Mouse (Mus musculus): ENCODE results near the gene Ebi3. TPM values are rescaled to one million over a fixed set of nuclear protein-coding genes. Genes with fewer than 3 reads are reported as not detected.

The Ebi3 gene
- total RNA-seq, 2 experiments from 2014 or later = 0.61 to 0.71 TPM

DNA sequence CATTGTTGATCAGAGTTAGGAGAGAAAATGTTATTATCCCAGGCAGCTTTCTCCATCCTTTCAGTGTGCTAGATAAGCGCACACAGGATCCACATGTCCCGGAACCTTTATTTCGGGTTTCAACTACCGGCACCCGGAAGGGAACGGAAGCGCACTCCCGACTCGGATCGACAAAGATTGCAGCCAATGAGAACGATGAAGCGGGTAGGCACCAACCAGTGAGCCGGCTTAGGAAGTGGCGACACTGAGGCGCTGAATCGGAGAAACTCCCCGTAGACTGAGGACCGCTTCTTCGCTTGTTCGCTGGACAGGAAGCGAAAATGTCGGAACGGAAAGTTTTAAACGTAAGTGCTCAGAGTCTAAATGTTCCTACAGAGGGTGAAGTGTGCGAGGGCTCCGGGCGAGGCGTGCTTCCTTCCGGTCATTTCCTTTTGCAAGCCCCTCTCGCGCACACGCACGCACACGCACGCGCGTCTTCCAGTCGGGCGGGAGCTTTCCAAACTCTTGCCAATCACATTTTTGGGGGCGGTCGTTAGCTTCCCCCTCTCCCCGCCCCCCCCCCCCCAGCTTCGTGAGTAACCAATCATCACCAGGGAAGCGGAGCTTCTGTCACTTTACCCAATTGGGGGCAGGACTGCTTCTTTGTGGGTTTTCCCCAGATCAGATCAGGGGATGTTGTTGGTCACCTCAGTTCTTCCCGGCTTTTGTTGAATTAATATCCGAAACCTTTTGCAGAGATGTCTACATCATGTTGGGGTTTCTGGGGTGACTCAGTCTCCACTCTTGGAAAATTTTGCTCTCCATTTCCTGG lies 6.7 kb downstream of the Ebi3 start, which contains the start of gene Yju2:
Gene Yju2 (plus strand): TSS at position 182 of the 811 bp plus-strand sequence.
- peak; percentile 95 for DNase-seq

DNA sequence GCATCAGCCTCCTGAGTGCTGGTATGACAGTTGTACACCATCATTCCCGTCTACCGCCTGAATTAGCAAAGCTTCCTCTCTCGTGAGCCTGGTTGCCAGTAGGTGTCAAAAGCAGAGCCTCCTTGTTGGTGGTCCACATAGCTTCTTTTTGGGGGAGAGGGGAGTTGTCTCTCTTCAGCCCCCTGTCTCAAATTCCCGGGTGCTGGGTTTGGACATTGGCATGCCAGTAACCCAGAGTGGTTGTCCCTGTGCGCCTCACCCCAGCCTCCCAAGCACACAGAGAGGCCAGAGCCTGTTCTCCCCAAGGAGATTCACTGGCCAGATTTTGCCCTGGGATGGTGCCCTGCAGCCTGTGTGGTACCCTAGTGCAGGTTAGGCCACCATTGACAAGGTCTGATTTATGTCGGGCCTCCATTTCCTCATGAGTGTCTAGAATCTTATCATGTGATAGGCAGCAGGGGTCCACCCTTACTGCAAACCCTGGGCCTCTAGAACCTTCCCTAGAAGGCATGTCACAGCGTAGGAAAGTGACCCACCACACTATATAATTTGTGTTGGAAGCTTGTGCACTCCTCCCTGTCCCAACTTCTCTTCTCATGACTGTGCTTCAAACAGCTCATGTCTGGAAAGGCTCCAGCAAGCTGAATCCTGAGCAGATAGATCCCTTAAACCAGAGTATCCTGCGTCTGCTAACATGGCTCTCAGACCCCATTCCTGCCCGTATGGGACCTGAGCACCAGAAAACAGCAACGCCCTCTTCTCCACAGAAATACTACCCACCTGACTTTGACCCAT lies 7.7 kb downstream of the Ebi3 start:
- no peak for DNase-seq

GRCm38 (mm10) chr17:55960791-55961190 lies 8.4 kb downstream of the Ebi3 start:
- no peak for DNase-seq

GRCm38 (mm10) chr17:55961631-55962030 lies 9.2 kb downstream of the Ebi3 start:
- no peak for DNase-seq

GRCm38 (mm10) chr17:55963171-55963570 lies 10.7 kb downstream of the Ebi3 start:
- no peak for DNase-seq

DNA sequence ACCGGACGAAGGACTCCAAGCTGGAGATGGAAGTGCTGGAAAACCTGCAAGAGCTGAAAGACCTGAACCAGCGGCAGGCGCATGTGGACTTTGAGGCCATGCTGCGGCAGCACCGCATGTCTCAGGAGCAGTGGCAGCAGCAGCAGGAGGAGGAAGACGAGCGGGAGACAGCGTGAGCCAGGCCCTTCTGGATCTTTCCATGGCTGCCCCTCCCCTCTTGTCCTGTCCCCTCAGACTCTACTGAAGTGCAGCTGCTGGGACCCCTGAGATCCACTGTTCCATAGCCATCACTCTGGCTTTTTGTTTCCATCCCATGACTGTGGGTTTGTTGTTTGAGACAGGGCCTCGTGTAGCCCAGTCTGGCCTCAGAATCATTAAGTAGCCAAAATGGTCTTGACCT lies 12.1 kb downstream of the Ebi3 start:
- no peak for DNase-seq

DNA sequence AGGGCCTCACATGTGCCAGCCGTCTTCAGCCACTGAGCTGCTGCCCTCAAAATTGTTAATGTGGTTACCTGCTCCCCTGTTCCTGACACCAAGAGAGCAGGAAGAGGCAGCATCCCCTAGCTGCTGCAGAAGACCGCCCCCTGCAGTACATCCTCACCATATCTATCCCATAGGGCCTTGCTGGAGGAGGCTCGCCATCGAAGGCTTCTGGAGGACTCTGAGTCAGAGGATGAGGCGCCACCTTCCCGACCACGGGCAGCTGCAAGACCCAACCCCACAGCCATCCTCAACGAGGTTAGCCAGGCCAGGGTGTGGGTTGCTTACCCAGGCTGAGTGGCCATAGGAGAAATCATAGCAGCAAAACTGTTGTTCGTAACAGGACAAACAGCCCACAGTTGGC lies 12.6 kb downstream of the Ebi3 start:
- no peak for DNase-seq

- DNase-seq = no peak
Measured at GRCm38 (mm10) chr17:55967186-55967585, 14.7 kb downstream of the Ebi3 start.

DNA sequence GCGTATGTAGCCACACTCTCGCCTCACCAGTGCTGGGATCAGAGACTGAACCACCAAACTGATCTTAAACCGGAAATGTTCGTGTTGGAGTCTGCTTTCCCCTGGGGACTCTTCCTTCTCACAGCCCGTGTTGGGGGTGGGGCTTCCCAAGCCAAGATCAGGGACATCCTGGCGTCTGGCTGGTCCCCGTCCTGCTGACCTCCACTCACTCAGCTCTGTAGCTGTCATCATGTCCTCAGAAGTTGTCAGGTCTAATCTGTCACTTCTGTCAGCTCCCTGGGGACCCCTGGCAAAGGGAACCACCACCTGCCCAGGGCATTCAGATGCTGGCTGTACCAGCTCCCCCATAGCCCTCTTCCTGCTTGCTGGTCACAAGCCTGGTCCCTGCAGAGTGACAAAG lies 15.8 kb downstream of the Ebi3 start:
- DNase-seq = peak; percentile 62

- DNase-seq = peak; percentile 36
Measured at GRCm38 (mm10) chr17:55969560-55969959, 17.1 kb downstream of the Ebi3 start.

DNA sequence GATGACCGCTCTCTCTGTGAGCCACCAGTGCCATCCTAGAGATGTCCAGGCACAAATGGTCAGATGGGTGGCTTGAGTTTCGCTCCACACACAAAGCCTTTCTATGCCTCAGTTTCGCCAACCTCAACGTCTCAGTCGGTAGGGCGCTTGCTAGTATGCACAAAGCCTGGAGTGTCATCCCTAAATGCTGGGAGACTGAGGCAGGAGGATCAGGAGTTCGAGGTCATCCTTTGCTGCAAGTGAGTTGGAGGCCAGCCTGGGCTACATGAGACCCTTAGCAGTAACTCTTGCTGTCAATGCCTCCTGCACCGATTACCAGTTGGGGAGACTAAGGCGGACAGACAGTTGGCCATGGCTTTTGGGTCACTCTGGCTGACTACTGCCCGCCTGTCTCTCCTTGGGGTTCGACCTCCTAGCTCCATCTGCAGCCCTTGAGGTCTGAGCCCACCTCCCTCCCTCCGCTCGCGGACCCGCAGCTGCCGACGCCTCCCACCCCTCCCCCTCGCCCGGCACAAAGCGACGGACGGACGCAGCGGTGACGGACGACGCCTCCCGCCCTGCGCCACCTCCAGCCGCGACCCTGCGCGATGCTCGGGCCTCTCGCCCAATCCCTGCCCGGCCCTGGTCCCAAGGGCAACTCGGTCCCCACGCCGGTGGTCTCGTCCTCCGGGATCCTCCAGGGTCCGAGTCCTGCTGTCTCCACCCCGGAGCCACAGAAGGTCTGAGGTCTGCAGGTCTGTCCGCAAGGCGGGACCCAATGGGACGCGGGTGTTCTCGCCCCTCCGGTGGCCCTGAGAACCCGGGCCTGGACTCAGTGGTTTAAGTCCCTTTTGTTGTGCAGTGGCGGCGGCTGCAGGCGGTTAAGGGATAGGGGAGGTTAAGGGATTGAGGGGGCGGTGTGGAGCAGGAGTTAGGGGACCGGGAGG lies 17.8 kb downstream of the Ebi3 start, which contains the start of gene Shd:
Gene Shd (plus strand): TSS at position 502 of the 926 bp plus-strand sequence.
- DNase-seq = peak; percentile 50

DNA sequence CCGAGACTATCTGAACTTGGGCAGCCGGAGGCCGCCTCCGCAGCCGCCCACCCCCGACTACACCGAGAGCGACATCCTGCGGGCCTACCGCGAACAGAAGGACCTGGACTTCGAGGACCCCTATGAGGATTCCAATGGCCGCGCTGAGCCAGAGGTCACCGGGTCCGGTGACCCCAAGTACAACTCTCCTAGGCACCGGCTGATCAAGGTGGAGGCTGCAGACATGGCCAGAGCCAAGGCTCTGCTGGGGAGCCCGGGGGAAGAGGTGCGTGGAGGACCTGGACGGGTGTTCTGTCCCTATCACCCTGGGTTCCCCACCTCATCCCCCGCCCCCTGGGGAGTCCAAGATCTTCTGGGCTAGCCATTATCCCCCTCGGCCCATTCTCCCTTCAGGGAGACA lies 19.0 kb downstream of the Ebi3 start:
- no peak for DNase-seq

DNA sequence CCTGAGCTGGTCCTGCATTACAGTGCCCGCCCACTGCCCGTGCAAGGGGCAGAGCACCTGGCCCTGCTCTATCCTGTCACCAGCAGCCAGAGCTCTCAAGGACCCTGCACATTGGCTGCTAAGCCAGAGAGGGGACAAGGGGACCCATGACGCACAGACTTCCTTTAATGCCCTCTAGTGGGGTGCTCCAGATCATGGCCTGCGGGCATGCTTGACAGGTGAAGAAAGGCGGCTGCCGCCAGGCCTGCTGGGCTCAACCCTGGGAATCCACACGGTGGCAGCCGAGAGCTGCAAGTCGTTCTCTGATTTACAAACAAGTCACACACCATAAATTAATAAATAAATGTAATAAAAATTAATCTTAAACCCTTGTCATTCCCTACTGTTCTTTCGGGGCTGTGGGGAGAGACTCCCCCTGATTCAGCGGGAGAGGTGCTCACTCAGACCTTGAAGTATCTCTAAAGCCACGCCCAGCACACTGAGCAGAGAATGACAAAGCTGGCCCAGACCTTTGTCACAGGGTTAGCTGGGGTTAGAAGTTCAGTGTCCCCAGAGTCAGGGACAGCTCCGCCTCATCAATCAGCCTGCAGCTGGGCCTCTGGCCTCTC lies 23.9 kb downstream of the Ebi3 start:
- peak; percentile 89 for DNase-seq

DNA sequence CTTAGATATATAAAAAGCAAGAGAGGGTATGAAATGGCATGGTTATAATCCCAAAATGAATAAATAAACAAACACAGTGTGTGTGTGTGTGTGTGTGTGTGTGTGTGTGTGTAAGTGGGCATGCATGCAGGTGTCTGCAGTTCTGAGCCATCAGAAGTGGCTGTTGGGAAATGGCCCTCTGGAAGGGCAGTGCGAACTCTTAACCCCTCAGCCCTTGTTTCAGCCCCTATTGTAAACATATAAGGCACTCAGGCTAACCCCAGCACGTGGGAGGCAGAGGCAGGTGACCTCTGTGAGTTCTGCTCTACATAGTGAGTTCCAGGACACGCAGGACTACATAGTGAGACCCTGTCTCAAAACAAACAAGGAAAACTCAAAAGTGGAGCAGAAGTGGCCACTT lies 24.9 kb downstream of the Ebi3 start:
- no peak for DNase-seq

DNA sequence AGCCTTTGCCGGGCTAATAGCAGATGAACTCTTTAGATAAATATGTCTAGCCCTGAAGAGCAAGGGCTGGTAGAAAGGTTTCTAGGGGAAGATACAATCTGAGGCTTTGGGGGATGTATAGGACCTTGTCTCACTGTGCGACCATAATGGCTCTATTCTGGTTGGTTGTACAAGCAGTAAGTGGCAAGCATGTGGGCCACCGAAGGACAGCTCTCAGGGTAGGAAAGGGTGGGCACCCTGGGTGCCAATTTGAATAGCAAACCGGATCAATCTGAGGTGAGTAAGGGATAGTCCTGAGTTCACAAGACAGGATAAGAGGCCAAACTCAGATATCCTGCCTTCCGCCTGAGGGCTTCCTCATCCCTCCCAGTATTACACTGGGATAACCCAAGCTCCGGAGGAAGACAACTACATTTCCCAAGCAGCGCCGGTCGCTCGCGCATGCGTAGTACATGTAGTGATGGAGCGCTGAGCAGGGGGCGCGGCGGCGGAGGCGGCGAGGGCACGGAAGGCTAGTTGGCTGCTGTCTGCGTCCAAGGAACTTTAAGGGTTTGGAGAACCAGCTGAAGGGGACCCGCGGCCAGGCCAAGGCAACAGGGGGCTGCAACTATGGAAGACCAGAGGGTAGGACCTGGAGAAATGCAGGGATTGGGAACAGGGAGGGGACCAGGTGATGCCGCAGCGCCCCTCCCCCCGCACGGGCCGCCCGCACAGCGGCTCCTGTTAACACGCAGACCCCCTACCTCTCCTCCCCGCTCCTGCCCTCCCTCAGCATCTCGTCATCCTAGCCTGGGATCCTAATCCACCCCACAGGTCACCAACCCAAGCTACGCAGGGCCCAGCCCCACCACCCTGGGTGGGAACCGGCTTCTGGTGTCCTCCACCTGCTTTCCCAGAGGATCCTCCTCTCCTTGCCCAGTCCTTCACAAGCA lies 33.9 kb downstream of the Ebi3 start, which contains the start of gene Fsd1:
Gene Fsd1 (plus strand): TSS at position 480 of the 932 bp plus-strand sequence.
- DNase-seq = peak; percentile 63

DNA sequence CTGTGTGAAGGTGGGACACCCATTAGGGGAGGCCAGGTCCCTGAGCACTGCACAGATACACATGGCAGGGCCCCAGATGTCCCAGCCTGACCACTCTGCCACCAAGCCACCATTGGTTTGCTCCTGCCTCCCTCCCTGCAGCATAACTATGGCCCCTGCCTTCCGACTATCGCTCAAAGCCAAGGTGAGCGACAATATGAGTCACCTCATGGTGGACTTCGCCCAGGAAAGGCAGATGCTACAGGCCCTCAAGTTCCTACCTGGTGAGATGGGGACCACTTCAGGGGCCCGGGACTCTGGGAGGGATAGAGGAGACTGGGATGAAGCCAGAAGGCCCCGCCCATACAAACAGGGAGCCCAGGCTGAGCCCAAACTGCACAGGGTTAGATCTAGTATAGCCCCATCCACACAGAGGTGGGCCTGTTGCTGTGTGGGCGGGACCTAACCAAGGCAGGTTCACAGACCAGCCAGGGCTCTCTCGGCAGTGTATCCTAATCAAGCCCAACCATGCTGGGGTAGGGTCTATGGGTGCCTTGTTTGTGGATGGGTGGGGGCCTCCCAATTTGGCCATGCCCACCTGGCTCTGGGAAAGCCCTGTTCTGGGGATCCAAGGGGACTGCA lies 37.9 kb downstream of the Ebi3 start:
- DNase-seq = no peak

- DNase-seq = no peak
Measured at GRCm38 (mm10) chr17:55996007-55996406, 43.6 kb downstream of the Ebi3 start.

- no peak for DNase-seq
Measured at GRCm38 (mm10) chr17:55999794-56000499, 47.5 kb downstream of the Ebi3 start.

DNA sequence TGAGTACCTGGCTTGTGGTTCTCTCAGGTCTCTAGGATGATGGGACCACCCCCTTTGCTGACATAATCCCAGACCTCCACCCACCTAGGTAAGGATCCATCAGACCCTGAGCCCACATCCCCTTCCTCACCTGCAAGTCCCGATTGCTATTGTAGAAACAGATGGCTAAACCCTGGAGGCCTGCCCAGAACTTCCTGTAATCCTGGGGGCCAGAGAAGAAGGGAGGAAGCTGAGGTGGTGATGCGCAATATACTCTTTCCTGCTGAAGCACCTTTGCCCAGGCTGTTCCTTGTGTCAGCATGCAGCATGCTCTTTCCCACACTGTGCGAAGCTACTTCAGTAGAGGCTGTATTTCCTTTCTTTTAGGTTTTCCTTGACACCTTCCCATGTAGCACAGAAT lies 50.6 kb downstream of the Ebi3 start:
- DNase-seq = no peak

Measured in heart, postnatal 4 days (tissue).